Comparison of ENCODE assay signal across 24 mouse cellular contexts in the genomic region with DNA sequence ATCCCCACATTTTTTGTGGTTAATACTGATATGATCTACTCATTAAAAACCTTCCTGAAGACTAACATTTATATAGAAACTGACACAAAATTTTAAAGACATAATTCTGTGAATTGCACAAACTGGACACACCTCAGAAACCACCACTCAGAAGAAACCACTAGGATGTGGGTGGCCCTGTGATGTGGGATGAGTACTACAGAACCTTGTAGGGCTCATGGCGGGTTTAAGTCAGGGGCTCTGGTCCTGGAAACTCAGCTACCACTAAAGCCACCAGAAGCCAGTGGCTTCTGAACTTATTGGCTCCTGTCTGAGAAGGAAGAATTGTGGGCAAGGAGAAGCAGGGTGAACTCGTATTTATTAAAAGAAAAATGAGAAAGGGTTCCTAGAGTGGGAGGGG.
DNase-seq lines count a peak whose midpoint lies in the region; ATAC-seq lines count a peak whose summit lies in the region.
"Had no signal": no experiment of that assay in that cellular context is flagged by ENCODE, and none has a peak within 500 bp of the region (broad histone marks: within the 10 kb centered on the region; RNA-seq: fewer than 3 reads in every experiment).

No protein-coding gene starts in this region.

- H3K27ac ChIP-seq in heart, embryonic 12.5 days (ENCODE audit: poor library complexity, severe bottlenecking): peak overlapping the region; percentile 94
- H3K27ac ChIP-seq in intestine, embryonic 14.5 days (ENCODE audit: low read depth): peak overlapping the region; percentile 64; the same call in 1 of the 2 replicates
- H3K27ac ChIP-seq in intestine, embryonic 15.5 days: no peak overlapping the region
- H3K27ac ChIP-seq: embryonic facial prominence, embryonic 13.5 days; forebrain, embryonic 13.5 days; hindbrain, embryonic 14.5 days; layer of hippocampus, adult 2 months; midbrain, embryonic 10.5 days had no signal

- no peak overlapping the region for H3K4me2 ChIP-seq in heart, embryonic 12.5 days
- H3K4me2 ChIP-seq in intestine, embryonic 14.5 days (ENCODE audit: low read length): no peak overlapping the region
- no peak overlapping the region for H3K4me2 ChIP-seq in intestine, embryonic 15.5 days (replicated peaks)
- H3K4me2 ChIP-seq: embryonic facial prominence, embryonic 13.5 days; forebrain, embryonic 13.5 days; hindbrain, embryonic 14.5 days had no signal

- DNase-seq in CD4-positive, CD25-positive, alpha-beta regulatory T cell, adult 2 months (ENCODE audit: low read depth, low spot score): peak; percentile 37
- no peak for DNase-seq in heart, adult 9 months (ENCODE audit: low spot score in 2 of 2)
- no peak for DNase-seq in intestine, embryonic 14.5 days (ENCODE audit: low spot score)
- peak; percentile 33 for DNase-seq in naive thymus-derived CD4-positive, alpha-beta T cell, adult 2 months (ENCODE audit: low read depth)
- no peak for DNase-seq in frontal cortex, postnatal 25 days (ENCODE audit: low spot score in 2 of 2)
- DNase-seq: adrenal gland, adult 8-10 months; cerebellum, adult 11-12 months; cerebellum, postnatal 14 days; kidney, adult 9 months; kidney, postnatal 25 days; layer of hippocampus, postnatal 36 days; right cerebral cortex, postnatal 14 days had no signal

- H3K36me3 ChIP-seq in heart, embryonic 12.5 days: no peaks in the 10 kb centered on the region
- no peaks in the 10 kb centered on the region for H3K36me3 ChIP-seq in intestine, embryonic 14.5 days (ENCODE audit: control insufficient read depth, insufficient read depth, low read length)
- H3K36me3 ChIP-seq in intestine, embryonic 15.5 days: no peaks in the 10 kb centered on the region
- H3K36me3 ChIP-seq: embryonic facial prominence, embryonic 13.5 days; G1E; midbrain, embryonic 10.5 days had no signal

- no peak for ATAC-seq in CD4-positive, CD25-positive, alpha-beta regulatory T cell, adult 4 months
- ATAC-seq in heart, embryonic 12.5 days (ENCODE audit: insufficient number of reproducible peaks, low FRiP score): no peak
- ATAC-seq in intestine, embryonic 14.5 days (replicated peaks; ENCODE audit: low FRiP score, low TSS enrichment, low read depth): no peak
- no peak for ATAC-seq in intestine, embryonic 15.5 days
- ATAC-seq: forebrain, embryonic 13.5 days; midbrain, embryonic 16.5 days; Patski had no signal

- H3K4me1 ChIP-seq in heart, embryonic 12.5 days (replicated peaks): peaks cover 41% of the 10 kb centered on the region
- H3K4me1 ChIP-seq in intestine, embryonic 14.5 days (replicated peaks; ENCODE audit: control insufficient read depth, insufficient read depth, low read length): peaks cover 16% of the 10 kb centered on the region; the same call in 1 of the 2 replicates
- no peaks in the 10 kb centered on the region for H3K4me1 ChIP-seq in intestine, embryonic 15.5 days (replicated peaks)

- no peak overlapping the region for H3K4me3 ChIP-seq in heart, embryonic 12.5 days
- no peak overlapping the region for H3K4me3 ChIP-seq in intestine, embryonic 14.5 days (ENCODE audit: low read depth, low read length)
- H3K4me3 ChIP-seq in intestine, embryonic 15.5 days (replicated peaks): no peak overlapping the region
- H3K4me3 ChIP-seq: embryonic facial prominence, embryonic 13.5 days; forebrain, embryonic 13.5 days; layer of hippocampus, adult 2 months; midbrain, embryonic 10.5 days had no signal

- H3K9me3 ChIP-seq in heart, embryonic 12.5 days (replicated peaks): no peaks in the 10 kb centered on the region
- H3K9me3 ChIP-seq in intestine, embryonic 14.5 days (ENCODE audit: control insufficient read depth, low read length): no peaks in the 10 kb centered on the region
- no peaks in the 10 kb centered on the region for H3K9me3 ChIP-seq in intestine, embryonic 15.5 days
- H3K9me3 ChIP-seq: embryonic facial prominence, embryonic 13.5 days; forebrain, embryonic 13.5 days; G1E; midbrain, embryonic 10.5 days had no signal

- H3K9ac ChIP-seq in heart, embryonic 12.5 days: no peak overlapping the region
- H3K9ac ChIP-seq in intestine, embryonic 14.5 days (ENCODE audit: low read length): no peak overlapping the region
- H3K9ac ChIP-seq in intestine, embryonic 15.5 days: no peak overlapping the region
- H3K9ac ChIP-seq: embryonic facial prominence, embryonic 13.5 days; forebrain, embryonic 13.5 days; hindbrain, embryonic 14.5 days had no signal

- H3K27me3 ChIP-seq in heart, embryonic 12.5 days (replicated peaks): no peaks in the 10 kb centered on the region
- H3K27me3 ChIP-seq in intestine, embryonic 14.5 days (replicated peaks; ENCODE audit: control insufficient read depth, insufficient read depth, low read length): no peaks in the 10 kb centered on the region
- no peaks in the 10 kb centered on the region for H3K27me3 ChIP-seq in intestine, embryonic 15.5 days (replicated peaks)
- H3K27me3 ChIP-seq: CH12.LX; embryonic facial prominence, embryonic 13.5 days; forebrain, embryonic 13.5 days; Patski had no signal

- 82% methylated on average over 2 of the region's 2 CpGs for WGBS in heart, embryonic 12.5 days
- 73% methylated on average over 2 of the region's 2 CpGs for whole genome bisulfite sequencing in intestine, embryonic 14.5 days
- WGBS in intestine, embryonic 15.5 days: 78% methylated on average over 2 of the region's 2 CpGs

Comparison
In these comparisons a context has a peak if more than half of its experiments do, and no peak if none do; other contexts are left out.
1. DNase-seq: peak in CD4-positive, CD25-positive, alpha-beta regulatory T cell, adult 2 months (single experiment) and naive thymus-derived CD4-positive, alpha-beta T cell, adult 2 months (single experiment); none in heart, adult 9 months (0 of 2), intestine, embryonic 14.5 days (single experiment) and frontal cortex, postnatal 25 days (0 of 2).